Mouse (Mus musculus) regulatory T cell (primary cell): ENCODE results near the gene Tnfrsf11a.

Experiments
- in situ Hi-C: fragments of 300-600 bp; cut with MboI, MseI; formaldehyde crosslinking; loops from one replicate; pipeline ENCODE4 v1.15.1; 2025; ENCODE audit warnings: high pct_unique_total_duplicates

Tnfrsf11a gene

GRCm38 (mm10) chr1:105827786-105828345 is 47.3 kb downstream of the Tnfrsf11a start:
- in situ Hi-C loops = no loop called here

DNA sequence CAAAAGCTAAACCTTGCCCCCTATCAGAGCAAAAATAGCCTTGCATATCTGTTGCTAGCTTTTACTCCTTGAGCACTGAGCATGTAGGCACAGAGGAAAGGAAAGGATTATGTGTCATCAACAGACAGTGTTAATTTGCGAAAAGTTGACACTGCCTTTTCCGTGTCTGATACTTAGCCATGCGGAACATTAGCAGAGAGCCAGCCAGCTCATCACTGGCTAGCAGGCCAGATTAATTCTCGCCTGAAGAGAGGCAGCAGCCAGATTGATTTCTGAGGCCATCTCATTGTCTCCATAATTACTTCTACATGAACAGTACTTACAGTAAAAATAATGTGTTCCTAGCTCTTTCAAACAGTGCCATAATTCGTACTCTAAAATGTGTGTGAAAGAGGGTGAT is 48.7 kb downstream of the Tnfrsf11a start:
- in situ Hi-C loops = no loop called here

- in situ Hi-C loops = no loop called here
These were observed 52.3 kb downstream of the Tnfrsf11a start for GRCm38 (mm10) chr1:105832784-105833183.

- in situ Hi-C loops = no loop called here
These were observed 62.4 kb downstream of the Tnfrsf11a start for GRCm38 (mm10) chr1:105842950-105843349.

DNA sequence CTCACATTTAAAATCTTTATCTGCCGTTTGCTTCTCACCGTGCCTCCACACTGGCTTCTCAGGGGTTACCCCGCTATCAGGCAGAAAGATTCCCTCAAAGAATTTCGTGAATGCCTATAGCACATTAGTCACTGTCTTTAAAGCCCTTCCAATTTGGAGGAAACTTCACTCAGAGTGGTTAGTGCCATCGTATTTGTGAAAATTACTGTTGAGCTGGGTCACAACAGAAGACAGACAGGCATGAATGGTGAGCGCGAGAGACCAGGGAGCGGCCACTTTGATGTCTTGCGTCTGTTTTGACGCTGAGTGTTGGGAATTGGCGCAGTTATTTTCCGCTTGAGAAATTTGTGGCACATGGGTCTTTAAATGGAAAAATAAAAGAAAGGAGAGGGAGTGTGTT is 62.9 kb downstream of the Tnfrsf11a start:
- in situ Hi-C loops = no loop called here

GRCm38 (mm10) chr1:105843856-105844255 is 63.3 kb downstream of the Tnfrsf11a start:
- in situ Hi-C loops = no loop called here

DNA sequence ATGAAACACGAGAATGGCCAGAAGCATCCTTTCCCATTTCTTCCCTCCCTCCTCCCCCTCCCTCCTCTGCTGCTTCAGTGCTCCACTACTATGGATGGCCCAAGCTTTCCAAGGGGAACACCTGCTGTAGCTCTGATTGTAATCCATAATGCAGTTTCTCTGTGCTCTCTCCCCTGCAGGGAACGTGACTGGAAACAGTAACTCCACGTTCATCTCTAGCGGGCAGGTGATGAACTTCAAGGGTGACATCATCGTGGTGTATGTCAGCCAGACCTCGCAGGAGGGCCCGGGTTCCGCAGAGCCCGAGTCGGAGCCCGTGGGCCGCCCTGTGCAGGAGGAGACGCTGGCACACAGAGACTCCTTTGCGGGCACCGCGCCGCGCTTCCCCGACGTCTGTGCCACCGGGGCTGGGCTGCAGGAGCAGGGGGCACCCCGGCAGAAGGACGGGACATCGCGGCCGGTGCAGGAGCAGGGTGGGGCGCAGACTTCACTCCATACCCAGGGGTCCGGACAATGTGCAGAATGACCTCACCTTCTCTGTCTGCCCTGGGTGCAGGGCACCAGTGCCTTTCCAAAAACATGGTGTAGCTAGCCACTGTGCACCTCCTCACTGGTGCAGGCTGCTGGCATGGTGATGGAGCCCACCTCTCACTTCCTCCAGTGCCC is 64.0 kb downstream of the Tnfrsf11a start:
- in situ Hi-C loops = no loop called here

GRCm38 (mm10) chr1:105846431-105846830 is 65.9 kb downstream of the Tnfrsf11a start:
- in situ Hi-C loops = no loop called here

DNA sequence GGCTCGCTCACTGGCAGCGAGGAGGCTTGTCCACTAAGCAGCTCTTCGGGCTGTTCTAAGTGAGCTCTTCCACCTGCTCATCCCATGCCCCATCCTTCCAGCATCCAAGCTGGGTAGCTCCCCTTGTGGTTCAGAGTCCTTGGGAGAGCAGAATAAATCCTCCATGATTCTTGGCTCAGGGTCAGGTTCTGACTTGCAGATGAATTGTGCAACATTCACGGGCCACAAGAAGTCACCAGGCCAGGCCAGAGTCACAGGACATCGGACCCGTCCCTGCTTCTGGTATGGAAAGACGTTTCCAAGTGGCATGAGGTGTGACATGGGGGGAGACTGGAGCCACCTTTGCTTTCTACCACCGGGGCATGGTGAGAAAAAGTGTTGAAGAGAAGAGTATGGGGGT is 68.3 kb downstream of the Tnfrsf11a start:
- in situ Hi-C loops = no loop called here

GRCm38 (mm10) chr1:105851341-105851740 is 70.8 kb downstream of the Tnfrsf11a start:
- in situ Hi-C loops = no loop called here

GRCm38 (mm10) chr1:105859740-105860139 is 79.2 kb downstream of the Tnfrsf11a start:
- in situ Hi-C loops = no loop called here

DNA sequence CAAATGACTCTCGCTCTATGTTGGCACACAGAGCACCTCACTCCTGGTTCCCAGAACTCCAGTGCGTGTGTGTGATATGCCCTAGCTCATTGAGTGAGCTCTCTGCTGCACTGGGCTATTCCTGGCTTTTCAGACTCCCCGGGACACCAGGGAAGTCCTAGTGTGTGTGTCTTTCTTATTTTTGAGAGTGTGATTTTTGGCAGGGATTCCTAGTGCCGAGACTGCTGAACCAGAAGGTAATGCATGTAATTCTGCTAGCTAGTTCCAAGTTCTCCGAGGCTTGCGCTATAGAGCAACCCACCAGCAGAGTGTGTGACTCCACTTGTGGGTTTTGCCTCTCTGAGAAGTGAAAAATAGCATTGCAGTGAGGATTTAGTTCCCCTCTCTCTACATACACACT is 96.1 kb downstream of the Tnfrsf11a start:
- in situ Hi-C loops = loop anchor here (25.0 kb wide), 1 partner anchor 511 kb away; no protein-coding TSS in a partner anchor

DNA sequence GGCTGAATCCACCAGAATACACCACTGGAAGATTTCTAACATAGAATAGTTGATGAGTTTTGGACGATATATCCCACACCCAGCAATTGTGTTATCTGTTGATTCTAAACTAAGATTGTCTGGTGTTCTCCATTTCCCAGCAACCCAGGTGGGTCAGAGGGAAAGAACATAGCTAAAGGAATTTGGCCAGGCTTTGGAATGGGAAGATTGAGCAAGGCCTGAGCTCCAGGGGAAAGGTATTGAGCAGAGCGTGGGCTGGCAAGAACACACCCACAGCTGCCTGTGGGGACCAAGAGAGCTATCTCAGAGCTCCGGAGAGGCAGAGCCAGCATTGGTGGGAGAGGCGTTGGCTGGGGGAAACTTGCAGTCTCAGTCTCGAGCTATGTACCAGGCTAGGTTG is 97.3 kb downstream of the Tnfrsf11a start:
- in situ Hi-C loops = loop anchor here (25.0 kb wide), 1 partner anchor 509 kb away; no protein-coding TSS in a partner anchor

GRCm38 (mm10) chr1:105878416-105878815 is 97.9 kb downstream of the Tnfrsf11a start:
- in situ Hi-C loops = loop anchor here (25.0 kb wide), 1 partner anchor 509 kb away; no protein-coding TSS in a partner anchor

DNA sequence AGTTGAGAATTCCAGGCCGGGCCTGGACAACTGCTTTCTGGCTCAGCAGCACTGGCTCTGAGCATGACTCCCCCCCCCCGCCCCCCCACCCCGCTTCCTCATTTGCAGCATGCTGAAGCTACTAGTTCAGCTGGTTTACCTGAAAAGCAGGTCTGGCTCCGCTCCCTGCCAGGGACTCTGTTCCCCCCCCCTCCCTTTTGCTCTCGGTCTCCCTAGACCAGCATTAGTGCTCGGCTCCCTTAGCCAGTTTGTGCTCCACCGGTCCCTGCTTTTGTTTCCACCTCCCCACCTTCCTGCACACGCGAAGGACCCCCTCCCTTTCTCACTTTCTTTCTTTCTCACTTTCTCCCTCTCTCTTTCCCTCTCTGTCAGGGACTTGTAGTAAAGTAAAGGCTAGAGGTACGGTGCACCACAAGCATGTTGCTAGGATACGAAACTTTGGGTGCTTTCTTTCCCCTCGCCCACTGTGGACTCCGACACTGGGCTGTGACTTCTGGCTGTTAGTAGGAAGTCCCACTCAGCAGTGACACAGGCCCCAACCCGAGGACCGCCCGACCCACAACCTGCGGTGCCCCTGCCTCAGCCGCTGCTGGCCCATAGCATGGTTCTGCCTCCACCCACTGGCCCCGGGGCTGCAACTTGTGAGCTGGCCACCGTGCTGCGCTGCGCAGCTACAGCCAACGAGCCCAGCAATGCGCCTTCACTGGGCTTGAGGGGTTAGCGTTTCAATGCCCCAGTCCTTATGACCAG is 100.2 kb downstream of the Tnfrsf11a start:
- in situ Hi-C loops = loop anchor here (25.0 kb wide), 1 partner anchor 507 kb away; no protein-coding TSS in a partner anchor

DNA sequence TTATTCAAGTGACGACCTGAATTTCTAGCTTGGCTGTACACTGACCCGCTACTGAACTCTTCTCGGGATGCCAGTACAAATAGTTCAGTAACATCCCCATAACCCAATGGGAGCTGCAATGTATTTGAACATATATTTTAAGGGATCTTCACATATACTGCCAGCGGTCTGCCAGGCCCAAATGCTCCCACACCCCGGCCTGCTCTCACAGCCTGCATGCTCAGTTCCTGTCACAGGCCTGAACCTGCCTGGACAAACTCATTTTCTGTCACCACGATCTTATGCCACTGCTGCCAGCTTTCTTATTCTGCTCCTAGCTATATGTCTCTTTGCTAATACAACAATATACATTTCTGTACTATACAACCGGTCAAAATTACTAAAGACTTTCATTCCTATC is 100.9 kb downstream of the Tnfrsf11a start:
- in situ Hi-C loops = loop anchor here (25.0 kb wide), 1 partner anchor 506 kb away; no protein-coding TSS in a partner anchor

DNA sequence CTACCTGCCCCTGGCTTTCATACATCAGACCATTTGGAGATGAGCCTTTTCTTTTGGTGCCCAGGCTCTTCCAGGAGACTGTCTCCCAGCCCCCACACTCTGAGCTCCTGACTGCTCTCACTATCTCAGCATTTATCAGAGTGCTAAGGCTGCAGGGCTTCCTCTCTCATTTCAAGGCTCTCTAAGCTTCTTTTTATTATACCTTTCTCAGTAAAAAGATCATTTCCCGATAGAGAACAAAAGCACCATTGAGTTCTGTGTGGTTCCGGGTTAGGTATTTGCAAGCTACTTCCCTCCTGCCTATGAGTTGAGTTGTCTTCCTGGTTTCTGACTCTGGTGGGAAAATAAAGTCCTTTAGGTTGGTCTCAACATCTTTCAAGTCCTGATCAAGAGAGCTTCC is 103.0 kb downstream of the Tnfrsf11a start:
- in situ Hi-C loops = loop anchor here (25.0 kb wide), 1 partner anchor 504 kb away; no protein-coding TSS in a partner anchor

- in situ Hi-C loops = loop anchor here (25.0 kb wide), 1 partner anchor 502 kb away; no protein-coding TSS in a partner anchor
These were observed 104.6 kb downstream of the Tnfrsf11a start for GRCm38 (mm10) chr1:105885101-105885500.

DNA sequence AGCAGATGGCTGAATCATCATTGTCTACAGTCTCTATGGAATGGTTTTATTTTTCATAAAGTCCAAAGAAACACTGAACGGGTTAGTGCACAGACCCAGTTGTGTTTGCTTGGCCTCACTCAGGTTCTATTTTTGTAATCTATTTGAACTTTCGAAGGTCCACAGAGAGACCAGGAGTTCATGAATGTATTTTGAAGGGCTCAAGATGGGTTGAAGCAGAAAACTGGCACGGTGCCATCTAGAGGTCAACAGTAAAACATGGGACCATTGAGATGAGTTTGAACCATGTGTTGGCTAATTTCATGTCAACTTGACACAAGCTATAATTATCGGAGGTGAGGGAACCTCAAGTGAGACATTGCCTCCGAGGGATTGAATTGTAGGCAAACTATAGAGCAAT is 105.1 kb downstream of the Tnfrsf11a start:
- in situ Hi-C loops = loop anchor here (25.0 kb wide), 1 partner anchor 502 kb away; no protein-coding TSS in a partner anchor

- in situ Hi-C loops = loop anchor here (25.0 kb wide), 1 partner anchor 501 kb away; no protein-coding TSS in a partner anchor
These were observed 105.8 kb downstream of the Tnfrsf11a start for GRCm38 (mm10) chr1:105886358-105886757.

DNA sequence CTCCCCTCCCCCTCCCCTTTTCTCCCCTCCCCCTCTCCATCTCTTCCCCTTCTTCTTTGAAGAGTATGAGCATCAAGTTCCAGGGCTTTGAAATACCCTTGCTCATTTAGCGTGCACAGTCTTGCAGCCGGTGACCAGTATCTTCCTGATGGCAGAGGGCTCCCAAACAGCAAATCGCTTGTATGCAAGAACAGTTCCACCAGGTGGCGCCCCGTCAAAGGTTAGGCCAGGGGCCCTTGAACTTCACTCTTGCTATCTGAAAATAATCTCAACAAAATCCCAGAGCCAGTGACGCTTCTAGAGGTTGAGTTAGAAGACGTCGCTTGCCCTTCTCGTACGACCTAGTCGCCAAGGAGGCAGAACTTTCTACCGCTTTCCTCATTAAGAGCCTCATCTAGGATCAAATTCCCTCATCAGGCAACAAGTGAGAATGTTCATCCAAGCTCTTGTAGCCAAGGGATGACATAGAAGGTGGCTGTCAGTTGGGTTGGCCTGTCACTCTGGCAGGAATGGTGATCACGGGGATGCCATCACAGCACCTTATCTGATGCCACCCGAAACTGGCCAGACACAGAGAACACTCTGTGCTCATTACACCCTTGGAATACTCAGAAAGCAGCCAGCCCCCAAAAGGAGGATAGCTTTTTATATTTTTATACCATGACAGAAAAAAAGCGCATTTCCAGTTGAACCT is 110.7 kb downstream of the Tnfrsf11a start:
- in situ Hi-C loops = loop anchor here (25.0 kb wide), 1 partner anchor 496 kb away; no protein-coding TSS in a partner anchor
